Mouse (Mus musculus) erythroblast, embryonic 14.5 days (primary cell): ENCODE data around the gene Gadd45g. TPM values are rescaled to one million over a fixed set of nuclear protein-coding genes. Genes with fewer than 3 reads are reported as not detected.

Source experiments
- H3K27me3 ChIP-seq: 2 replicates; pipeline ENCODE4 v1.6.1; 2012; ENCODE audit warnings: inconsistent platforms; ENCODE audit not compliant: control insufficient read depth
- H3K36me3 ChIP-seq: 2 replicates; pipeline ENCODE4 v1.6.1; 2012; ENCODE audit warnings: mild to moderate bottlenecking, inconsistent platforms; ENCODE audit not compliant: control insufficient read depth
- H3K4me1 ChIP-seq: 2 replicates; pipeline ENCODE4 v1.6.1; 2012; ENCODE audit warnings: inconsistent platforms; ENCODE audit not compliant: control insufficient read depth
- H3K4me3 ChIP-seq: replicated peaks from 2 replicates; pipeline ENCODE3; 2012; ENCODE audit warnings: moderate library complexity, mild to moderate bottlenecking, inconsistent platforms
- H3K9me3 ChIP-seq: 2 replicates; pipeline ENCODE4 v1.6.1; 2012; ENCODE audit warnings: low read length, inconsistent platforms, mixed read lengths; ENCODE audit not compliant: control insufficient read depth
- GATA1 ChIP-seq: IDR thresholded peaks from 2 replicates; pipeline ENCODE4 v1.6.1; 2012; ENCODE audit warnings: low read length, inconsistent platforms, mixed read lengths
- TAL1 ChIP-seq: IDR thresholded peaks from 3 replicates; pipeline ENCODE4 v1.6.1; 2012; ENCODE audit warnings: low read length, inconsistent platforms, mixed read lengths
- polyA plus RNA-seq: library from polyadenylated mRNA; stranded (reverse); fragments of >175 nt; gene quantifications from 2 replicates; pipeline ENCODE4 v1.2.3, GENCODE M21; 2012

Gene Gadd45g
- 9.6 and 11.5 TPM in 2 replicates for polyA plus RNA-seq

DNA sequence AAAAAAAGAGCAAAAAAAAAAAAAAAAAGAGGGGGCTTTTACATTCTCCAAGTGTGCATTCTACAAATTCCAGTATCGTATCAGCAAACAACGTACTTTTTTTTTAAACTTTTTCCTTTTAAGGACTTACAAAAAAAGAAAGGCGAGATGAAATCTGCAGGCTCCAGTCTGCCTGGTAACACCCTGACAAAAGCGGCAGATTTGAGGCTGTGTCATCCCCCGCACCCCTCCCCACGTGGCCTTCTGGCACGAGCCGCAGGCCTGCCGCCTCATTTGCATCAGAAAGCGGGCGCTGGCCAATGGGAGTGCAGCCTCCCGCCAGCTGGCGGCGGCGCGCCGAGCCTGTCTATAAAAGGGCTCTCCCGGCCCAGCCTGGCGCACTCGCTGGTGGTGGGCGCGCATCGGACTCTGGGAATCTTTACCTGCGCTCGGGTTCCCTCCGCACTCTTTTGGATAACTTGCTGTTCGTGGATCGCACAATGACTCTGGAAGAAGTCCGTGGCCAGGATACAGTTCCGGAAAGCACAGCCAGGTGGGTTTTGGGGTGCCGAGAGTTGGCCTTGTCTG lies at the start of gene Gadd45g:
Gene Gadd45g, plus strand, starts transcription at position 378 of the 567 bp plus-strand sequence.
- H3K36me3 ChIP-seq, result peaks cover 8% of the 10 kb centered on the region
- peaks cover 18% of the 10 kb centered on the region for H3K27me3 ChIP-seq
- H3K4me3 ChIP-seq, result peak within 1 kb of the TSS; percentile 93
- H3K4me1 ChIP-seq, result peaks cover 86% of the 10 kb centered on the region
- TF ChIP-seq GATA1, result no peak
- H3K9me3 ChIP-seq, result no peaks in the 10 kb centered on the region

DNA sequence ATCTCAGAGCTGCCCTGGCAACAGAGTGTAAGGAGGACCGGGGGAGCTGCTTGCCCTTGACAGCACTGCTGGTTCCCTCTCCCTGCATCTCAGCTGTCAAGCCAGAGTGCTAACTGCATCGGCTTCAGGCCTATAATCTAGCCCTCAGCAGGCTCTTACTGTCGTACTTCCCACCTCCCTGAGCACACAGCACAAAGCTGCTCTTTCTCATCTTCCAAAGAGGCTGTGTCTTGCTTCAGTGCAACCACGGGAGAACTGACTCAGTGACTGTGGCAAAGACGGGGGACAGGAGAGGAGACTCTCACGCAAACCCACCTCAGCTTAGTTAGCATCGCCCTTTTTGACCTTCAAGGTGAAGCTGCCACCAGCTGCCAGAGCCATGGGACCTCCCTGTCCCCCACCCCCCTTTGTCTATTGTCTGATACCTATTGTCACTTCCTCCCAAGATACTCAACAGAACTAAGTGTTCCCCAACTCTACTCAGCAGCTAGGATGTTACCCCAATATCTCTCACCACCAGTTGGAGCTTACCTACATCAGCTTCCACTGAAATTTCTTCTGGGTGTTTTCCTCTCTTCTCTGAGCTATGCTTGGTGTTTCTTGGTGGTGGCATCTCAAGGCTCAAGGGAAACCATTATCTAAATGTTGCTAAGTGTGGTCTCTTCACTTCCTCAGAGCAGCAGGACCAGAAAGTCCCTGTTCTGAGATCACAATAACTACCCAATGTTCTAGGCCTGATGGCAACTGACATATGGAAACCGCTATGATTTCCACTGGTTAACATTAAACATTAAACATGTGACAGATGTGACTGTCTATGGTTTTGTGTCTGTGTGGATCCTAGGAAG lies 48.4 kb upstream of the Gadd45g start:
- no peaks in the 10 kb centered on the region for H3K36me3 ChIP-seq
- H3K27me3 ChIP-seq, result no peaks in the 10 kb centered on the region
- H3K9me3 ChIP-seq, result no peaks in the 10 kb centered on the region
- peaks cover 22% of the 10 kb centered on the region for H3K4me1 ChIP-seq
- no peak overlapping the region for H3K4me3 ChIP-seq
- TF ChIP-seq GATA1 (no peak), TAL1 (no peak)

DNA sequence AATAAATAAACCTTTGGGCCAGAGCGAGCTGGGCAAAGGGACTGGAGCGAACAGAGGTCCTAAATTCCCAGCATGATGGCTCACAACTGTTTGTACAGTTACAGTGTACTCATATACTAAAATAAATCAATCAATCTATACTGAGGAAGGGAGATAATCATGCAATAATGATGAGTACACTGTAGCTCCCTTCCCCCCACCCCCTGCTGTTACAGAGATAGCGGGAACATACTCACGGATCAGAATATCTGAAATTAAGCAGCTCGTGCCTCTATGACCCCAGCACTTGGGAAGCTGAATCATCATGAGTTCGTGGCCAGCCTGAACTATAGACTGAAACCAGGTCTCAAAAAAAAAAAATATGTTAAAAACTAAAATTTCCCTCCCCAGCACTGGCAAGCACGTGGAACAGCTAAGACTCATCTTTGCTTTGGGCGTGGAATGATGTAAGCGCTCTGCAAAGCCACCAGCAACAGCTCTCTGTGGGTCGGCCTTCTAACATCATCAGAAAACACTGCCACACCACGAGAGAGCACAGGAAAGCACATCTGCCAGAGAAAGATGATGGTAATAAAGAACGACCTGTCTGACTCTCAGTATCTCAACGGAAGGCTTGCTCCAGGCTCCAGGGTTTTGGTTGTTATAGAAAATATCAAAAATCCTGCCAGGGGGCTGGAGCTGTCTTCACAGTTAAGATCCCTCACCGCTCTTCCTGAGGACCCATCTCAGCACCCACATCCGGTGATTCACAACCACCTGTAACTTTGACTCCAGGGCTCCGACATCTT lies 46.5 kb upstream of the Gadd45g start:
- no peaks in the 10 kb centered on the region for H3K36me3 ChIP-seq
- no peaks in the 10 kb centered on the region for H3K9me3 ChIP-seq
- no peaks in the 10 kb centered on the region for H3K27me3 ChIP-seq
- peaks cover 16% of the 10 kb centered on the region for H3K4me1 ChIP-seq
- no peak overlapping the region for H3K4me3 ChIP-seq
- TF ChIP-seq TAL1 (no peak), GATA1 (no peak)

DNA sequence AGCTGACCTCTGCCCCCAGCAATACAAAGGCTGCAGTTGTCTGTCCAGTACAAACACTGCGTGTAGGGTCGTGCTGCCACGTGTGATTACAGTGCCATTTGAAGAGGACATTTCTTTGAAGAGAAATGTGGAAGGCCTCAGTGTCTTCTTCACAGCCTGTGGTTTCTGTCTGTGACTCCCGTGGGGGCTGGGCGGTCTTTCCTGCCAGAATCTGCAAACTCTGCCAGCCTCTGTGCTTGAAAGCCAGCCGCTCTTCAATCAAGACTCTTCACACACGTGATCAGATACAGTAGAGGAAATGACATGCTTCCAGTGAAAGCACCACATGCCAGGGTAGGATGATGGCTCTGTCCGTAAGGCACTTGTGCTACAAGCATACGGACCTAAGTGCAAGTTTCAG lies 45.6 kb upstream of the Gadd45g start:
- no peak overlapping the region for H3K4me3 ChIP-seq
- TF ChIP-seq TAL1 (no peak), GATA1 (no peak)
- H3K36me3 ChIP-seq, result no peaks in the 10 kb centered on the region
- H3K4me1 ChIP-seq, result peaks cover 16% of the 10 kb centered on the region
- no peaks in the 10 kb centered on the region for H3K27me3 ChIP-seq
- no peaks in the 10 kb centered on the region for H3K9me3 ChIP-seq

DNA sequence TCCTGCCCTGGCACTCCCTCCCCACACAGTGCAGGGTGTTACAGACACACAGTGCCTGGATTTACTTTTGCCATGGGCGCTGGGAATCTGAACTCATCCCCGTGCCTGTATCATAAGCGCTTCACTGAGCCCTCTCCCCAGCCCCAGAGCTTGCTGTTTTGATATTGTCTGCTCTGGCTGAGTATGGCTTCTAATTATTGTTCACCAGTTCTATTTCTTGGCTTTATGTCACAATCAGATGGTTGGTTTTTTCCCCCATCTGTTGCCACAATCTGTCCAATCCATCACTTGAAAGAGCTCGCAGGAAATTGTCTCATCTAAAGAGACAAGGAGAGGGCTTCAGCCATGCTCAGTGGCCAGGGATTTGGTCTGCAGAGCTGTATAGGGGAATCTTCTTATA lies 40.8 kb upstream of the Gadd45g start:
- H3K4me3 ChIP-seq, result no peak overlapping the region
- 0 out of 2 replicates have a peak, but pooled peaks cover 2% of the 10 kb centered on the region for H3K27me3 ChIP-seq
- no peaks in the 10 kb centered on the region for H3K9me3 ChIP-seq
- H3K36me3 ChIP-seq, result no peaks in the 10 kb centered on the region
- TF ChIP-seq GATA1 (no peak), TAL1 (no peak)
- H3K4me1 ChIP-seq, result peaks cover 5% of the 10 kb centered on the region; the same call in 1 of the 2 replicates

DNA sequence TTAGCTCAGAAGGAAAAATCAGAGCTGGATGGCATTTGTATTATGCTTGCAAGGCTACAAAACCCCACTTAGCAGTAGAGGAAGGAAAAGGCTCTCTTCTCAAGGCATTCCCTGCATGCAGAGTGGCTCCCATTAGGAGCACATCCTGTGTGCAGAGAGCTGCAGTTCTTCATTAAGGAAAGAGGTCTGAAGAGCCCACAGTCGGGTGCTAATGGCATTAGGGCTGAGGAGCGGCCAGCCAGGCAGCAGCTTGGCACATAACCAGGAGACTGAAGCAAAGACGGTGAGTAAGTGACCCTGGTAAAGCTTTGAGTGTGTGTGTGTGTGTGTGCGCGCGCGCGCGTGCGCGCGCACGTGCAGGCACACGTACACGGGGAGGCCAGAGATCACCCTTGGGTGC lies 40.3 kb upstream of the Gadd45g start:
- Histone ChIP-seq H3K4me1 (no peaks in the 10 kb centered on the region), H3K4me3 (no peak overlapping the region), H3K27me3 (0 out of 2 replicates have a peak, but pooled peaks cover 2% of the 10 kb centered on the region), H3K9me3 (no peaks in the 10 kb centered on the region), H3K36me3 (no peaks in the 10 kb centered on the region)
- TF ChIP-seq GATA1 (no peak), TAL1 (no peak)

DNA sequence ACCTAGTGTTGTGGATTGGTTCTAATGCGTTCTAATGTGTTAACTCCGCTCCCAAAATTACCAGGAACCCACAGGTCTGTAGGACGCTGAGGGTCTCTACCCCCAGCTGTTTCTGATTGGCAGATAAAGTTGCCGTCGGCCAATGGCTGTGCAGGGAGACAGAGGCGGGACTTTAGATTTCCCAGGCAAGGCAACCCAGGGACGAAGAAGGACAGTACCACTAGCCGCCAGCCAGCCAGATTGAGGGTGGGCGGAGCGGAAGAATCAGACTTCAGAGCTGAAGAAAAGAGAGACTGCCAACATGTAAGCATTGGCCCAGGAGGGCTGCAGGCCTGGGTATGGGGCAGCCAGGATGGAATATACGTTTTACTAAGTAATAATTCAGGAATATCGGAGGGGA lies 38.3 kb upstream of the Gadd45g start:
- Histone ChIP-seq H3K9me3 (no peaks in the 10 kb centered on the region), H3K4me1 (no peaks in the 10 kb centered on the region), H3K4me3 (no peak overlapping the region), H3K27me3 (0 out of 2 replicates have a peak, but pooled peaks cover 2% of the 10 kb centered on the region), H3K36me3 (no peaks in the 10 kb centered on the region)
- TF ChIP-seq GATA1, result no peak
- TF ChIP-seq TAL1, result no peak

DNA sequence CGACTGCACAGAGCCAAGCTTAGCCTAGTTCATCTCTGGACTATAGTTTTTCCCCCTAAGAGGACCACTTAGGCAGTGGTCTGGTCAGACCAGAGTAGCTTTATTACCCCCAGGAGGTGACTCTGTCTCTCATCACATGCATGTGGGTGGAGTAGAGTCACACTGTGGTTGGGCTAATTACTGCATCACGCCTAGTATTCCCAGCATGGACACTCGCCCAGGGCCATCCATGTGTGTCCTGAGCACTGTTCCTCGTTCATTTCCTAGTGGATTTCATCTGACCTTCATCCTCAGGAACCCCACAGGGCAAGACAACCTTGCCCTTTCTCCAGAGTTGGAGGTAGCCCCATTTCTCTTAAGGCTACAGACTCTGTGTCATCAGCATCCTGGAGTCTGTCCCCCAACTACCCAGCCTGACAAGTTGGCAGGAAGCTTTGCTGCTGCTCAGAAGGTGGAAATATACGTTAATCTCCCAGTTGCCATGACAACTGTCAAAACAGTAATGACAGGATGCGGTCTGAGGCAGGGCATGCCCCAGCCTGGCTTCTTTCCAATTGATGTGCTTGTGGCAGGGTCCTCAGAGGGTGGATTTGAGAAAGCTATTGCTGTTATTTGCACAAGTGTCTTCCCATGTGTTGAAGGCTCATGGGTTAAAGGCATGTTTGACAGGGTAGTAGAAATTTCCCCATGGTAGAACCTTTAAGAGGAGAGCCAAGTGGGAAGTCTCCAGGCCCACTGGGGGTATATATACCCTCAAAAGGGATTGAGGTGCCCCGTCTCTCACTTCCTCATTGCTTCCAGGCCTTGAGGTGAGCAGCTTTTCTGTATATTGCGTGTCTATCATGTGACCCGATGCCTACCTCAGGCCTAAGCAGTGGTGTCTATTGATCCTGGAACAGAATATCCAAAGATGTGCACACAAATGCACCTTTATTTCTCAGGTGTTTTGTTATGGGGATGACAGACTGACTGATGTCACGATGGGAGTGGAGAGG lies 32.6 kb upstream of the Gadd45g start:
- Histone ChIP-seq H3K9me3 (no peaks in the 10 kb centered on the region), H3K4me1 (peaks cover 12% of the 10 kb centered on the region), H3K27me3 (no peaks in the 10 kb centered on the region), H3K36me3 (no peaks in the 10 kb centered on the region), H3K4me3 (no peak overlapping the region)
- TF ChIP-seq GATA1 (no peak), TAL1 (no peak)
